Mouse (Mus musculus): ENCODE measurements around the gene Polg2.
"Not testable (repeated sequence)": the region's sequence is repeated elsewhere in the genome, so short reads cannot be mapped to it uniquely, and the experiment has no call there.

DNA sequence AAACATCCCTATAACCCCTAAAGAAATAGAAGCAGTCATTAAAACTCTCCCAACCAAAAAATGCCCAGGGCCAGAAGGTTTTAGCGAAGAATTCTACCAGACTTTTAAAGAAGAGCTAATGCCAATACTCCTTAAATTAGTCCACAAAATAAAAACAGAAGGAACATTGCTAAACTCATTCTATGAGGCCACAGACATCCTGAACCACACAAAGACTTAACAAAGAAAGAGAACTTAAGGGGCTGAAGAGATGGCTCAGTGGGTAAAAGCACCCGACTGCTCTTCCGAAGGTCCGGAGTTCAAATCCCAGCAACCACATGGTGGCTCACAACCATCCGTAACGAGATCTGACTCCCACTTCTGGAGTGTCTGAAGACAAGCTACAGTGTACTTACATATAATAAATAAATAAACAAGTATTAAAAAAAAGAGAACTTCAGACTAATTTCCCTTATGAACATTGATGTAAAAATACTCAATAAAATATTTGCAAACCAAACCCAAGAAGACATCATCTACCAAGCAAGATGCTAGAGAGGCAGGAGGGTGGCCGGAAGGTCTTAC lies 29.7 kb downstream of the Polg2 start:
- not testable (repeated sequence) for TF ChIP-seq EP300, CTCF (IDR thresholded peaks at IDR 0.05)
